In the genomic region with DNA sequence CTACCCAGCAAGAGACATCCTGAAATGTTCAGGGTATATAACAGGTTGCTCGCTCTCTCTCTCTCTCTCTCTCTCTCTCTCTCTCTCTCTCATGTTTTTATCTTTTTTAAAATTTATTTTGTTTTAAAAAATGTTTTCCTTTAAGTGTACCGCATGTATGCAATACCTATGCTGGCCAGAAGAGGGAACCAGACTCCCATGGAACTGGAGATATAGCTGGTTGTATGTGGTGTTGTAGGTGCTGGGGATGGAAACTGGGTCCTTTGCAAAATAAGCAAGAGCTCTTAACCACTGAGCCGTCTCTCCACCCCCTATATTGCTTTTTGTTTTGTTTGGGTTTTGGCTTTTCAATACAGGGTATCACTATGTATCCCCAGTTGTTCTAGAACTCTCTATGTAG, we compare ENCODE assay signal across 19 mouse cellular contexts. TPM values are rescaled to one million over a fixed set of nuclear protein-coding genes. Genes with fewer than 3 reads are reported as not detected.
A peak's percentile ranks its signal among the peaks of the same experiment; 100 is the strongest.
DNase-seq lines count a peak whose midpoint lies in the region; ATAC-seq and TF ChIP-seq lines count a peak whose summit lies in the region.
"Had no signal": no experiment of that assay in that cellular context is flagged by ENCODE, and none has a peak within 500 bp of the region (broad histone marks: within the 10 kb centered on the region; RNA-seq: fewer than 3 reads in every experiment).

No protein-coding gene starts in this region.

- TF ChIP-seq CTCF in cerebellum, adult 2 months (IDR thresholded peaks at IDR 0.05; ENCODE audit: borderline replicate concordance, insufficient read depth, low read depth, low read length): peak; percentile 13; the same call in 1 of the 2 replicates
- TF ChIP-seq CTCF in kidney, postnatal 0 days (IDR thresholded peaks at IDR 0.05; ENCODE audit: low read depth): peak; percentile 48; the same call in 1 of the 2 replicates
- 0 out of 2 replicates have a peak, but pooled peaks have one; percentile 7 for TF ChIP-seq CTCF in cortical plate, adult 2 months (IDR thresholded peaks at IDR 0.05; ENCODE audit: extremely low read depth, insufficient read depth, low read length)

- no peak overlapping the region for H3K4me2 ChIP-seq in kidney, postnatal 0 days (ENCODE audit: low read length)
- H3K4me2 ChIP-seq: embryonic facial prominence, embryonic 12.5 days; heart, embryonic 13.5 days had no signal

- ATAC-seq in kidney, postnatal 0 days (replicated peaks; ENCODE audit: low FRiP score, low read depth): no peak
- no peak for ATAC-seq in frontal cortex, adult (ENCODE audit: low TSS enrichment)
- no peak for ATAC-seq in inflammation-experienced regulatory T-cells, adult 6 months

- H3K4me1 ChIP-seq in cerebellum, adult 2 months (ENCODE audit: control insufficient read depth, insufficient read depth, low read length): 0 out of 2 replicates have a peak, but pooled peaks cover 11% of the 10 kb centered on the region
- H3K4me1 ChIP-seq in kidney, postnatal 0 days (replicated peaks; ENCODE audit: insufficient read depth, low read length): no peaks in the 10 kb centered on the region
- peaks cover 3% of the 10 kb centered on the region; the same call in 1 of the 2 replicates for H3K4me1 ChIP-seq in cortical plate, adult 2 months (ENCODE audit: control insufficient read depth, insufficient read depth, low read length)
- H3K4me1 ChIP-seq: embryonic facial prominence, embryonic 12.5 days had no signal

- WGBS in cerebellum, adult 2 months: 98% methylated on average over 3 of the region's 3 CpGs
- 95% methylated on average over 3 of the region's 3 CpGs for WGBS in kidney, postnatal 0 days

- no peak overlapping the region for H3K27ac ChIP-seq in cerebellum, adult 2 months (ENCODE audit: insufficient read depth, low read length)
- H3K27ac ChIP-seq in kidney, postnatal 0 days: no peak overlapping the region
- no peak overlapping the region for H3K27ac ChIP-seq in cortical plate, adult 2 months (ENCODE audit: insufficient read depth, low read length)
- H3K27ac ChIP-seq: embryonic facial prominence, embryonic 12.5 days; heart, embryonic 13.5 days; hindbrain, embryonic 10.5 days had no signal

- no peaks in the 10 kb centered on the region for H3K27me3 ChIP-seq in cerebellum, adult 2 months (ENCODE audit: control insufficient read depth, insufficient read depth, low read length)
- no peaks in the 10 kb centered on the region for H3K27me3 ChIP-seq in kidney, postnatal 0 days (ENCODE audit: insufficient read depth, low read length)
- H3K27me3 ChIP-seq: embryonic facial prominence, embryonic 12.5 days had no signal

- H3K9ac ChIP-seq in kidney, postnatal 0 days (ENCODE audit: low read depth, low read length): no peak overlapping the region
- H3K9ac ChIP-seq: embryonic facial prominence, embryonic 12.5 days; heart, embryonic 13.5 days had no signal

- H3K4me3 ChIP-seq in cerebellum, adult 2 months (replicated peaks; ENCODE audit: insufficient read depth, low read depth, low read length): no peak overlapping the region
- no peak overlapping the region for H3K4me3 ChIP-seq in kidney, postnatal 0 days (replicated peaks; ENCODE audit: low read depth, low read length)
- no peak overlapping the region for H3K4me3 ChIP-seq in cortical plate, adult 2 months (ENCODE audit: insufficient read depth, low read length)
- H3K4me3 ChIP-seq: embryonic facial prominence, embryonic 12.5 days; heart, embryonic 13.5 days; hindbrain, embryonic 10.5 days had no signal

- no peaks in the 10 kb centered on the region for H3K9me3 ChIP-seq in kidney, postnatal 0 days (replicated peaks; ENCODE audit: low read length)
- H3K9me3 ChIP-seq: embryonic facial prominence, embryonic 12.5 days; heart, embryonic 13.5 days had no signal

- no peak for DNase-seq in cerebellum, adult 2 months
- no peak for DNase-seq in cerebellum, adult 18-20 months
- no peak for DNase-seq in kidney, postnatal 0 days (ENCODE audit: low spot score)
- DNase-seq in kidney, postnatal 14 days: no peak
- DNase-seq in A20 (ENCODE audit: low read depth, low spot score): peak; percentile 31
- DNase-seq: adrenal gland, postnatal 25 days; cerebellum, postnatal 25 days; kidney, adult 11 months; kidney, postnatal 4 days; layer of hippocampus, postnatal 36 days; thymus, adult 2 months had no signal

- no peak for TF ChIP-seq POLR2A in cerebellum, adult 2 months (IDR thresholded peaks at IDR 0.05; ENCODE audit: borderline replicate concordance, insufficient read depth, low read length)
- TF ChIP-seq POLR2A in cortical plate, adult 2 months (IDR thresholded peaks at IDR 0.05; ENCODE audit: extremely low read depth, insufficient read depth, low read length): no peak

- no peaks in the 10 kb centered on the region for H3K36me3 ChIP-seq in kidney, postnatal 0 days (ENCODE audit: insufficient read depth, low read length)
- H3K36me3 ChIP-seq: embryonic facial prominence, embryonic 12.5 days; heart, embryonic 13.5 days; hindbrain, embryonic 10.5 days had no signal

RNA-seq across cellular contexts. Expression of gene 1500009C09Rik, which starts 0.6 kb away (rescaled TPM):
- polyA plus RNA-seq in cerebellum, adult 2 months (2012; rRNA removed): 195 and 218 TPM in 2 replicates
- not detected in 2 replicates for polyA plus RNA-seq in kidney, postnatal 0 days (2015; fragmentation: Nextera tagmentation; extraction: Ambion mirVana)
- polyA plus RNA-seq in cortical plate, adult 2 months (2012; rRNA removed): 155 TPM in 2 replicates
- polyA plus RNA-seq in inflammation-experienced regulatory T-cells, adult 6 months (2017; shearing (Covaris generic)): not detected
- polyA plus RNA-seq: embryonic facial prominence, embryonic 12.5 days; heart, embryonic 13.5 days; limb, embryonic 11.5 days; liver, embryonic 16.5 days had no signal

RNA-seq across cellular contexts. Expression of gene Cenpm, which starts 7.0 kb away (rescaled TPM):
- 3.2 and 3.6 TPM in 2 replicates for polyA plus RNA-seq in cerebellum, adult 2 months (2012; rRNA removed)
- 45.0 and 46.4 TPM in 2 replicates for polyA plus RNA-seq in kidney, postnatal 0 days (2015; fragmentation: Nextera tagmentation; extraction: Ambion mirVana)
- polyA plus RNA-seq in cortical plate, adult 2 months (2012; rRNA removed): 6.7 and 7.0 TPM in 2 replicates
- 10 to 100 TPM in 2 of 3 experiments, 1 to 10 TPM in 1; 6.0 to 56.1 (median 12.3) TPM for polyA plus RNA-seq in inflammation-experienced regulatory T-cells, adult 6 months (2017; shearing (Covaris generic))

RNA-seq across cellular contexts. Expression of gene Sept3, which starts 23.1 kb away (rescaled TPM):
- polyA plus RNA-seq in cerebellum, adult 2 months (2012; rRNA removed): 306 and 367 TPM in 2 replicates
- polyA plus RNA-seq in kidney, postnatal 0 days (2015; fragmentation: Nextera tagmentation; extraction: Ambion mirVana): 4.2 and 4.8 TPM in 2 replicates
- polyA plus RNA-seq in cortical plate, adult 2 months (2012; rRNA removed): 367 and 405 TPM in 2 replicates
- not detected for polyA plus RNA-seq in inflammation-experienced regulatory T-cells, adult 6 months (2017; shearing (Covaris generic))

RNA-seq across cellular contexts. Expression of gene Tnfrsf13c, which starts 27.4 kb away (rescaled TPM):
- 0.89 and 0.93 TPM in 2 replicates for polyA plus RNA-seq in cerebellum, adult 2 months (2012; rRNA removed)
- polyA plus RNA-seq in kidney, postnatal 0 days (2015; fragmentation: Nextera tagmentation; extraction: Ambion mirVana): 0.09 TPM in 1 of 2 replicates, not detected in the other
- polyA plus RNA-seq in cortical plate, adult 2 months (2012; rRNA removed): 0.48 and 0.76 TPM in 2 replicates
- polyA plus RNA-seq in inflammation-experienced regulatory T-cells, adult 6 months (2017; shearing (Covaris generic)): 1 to 10 TPM; 2.3 to 7.1 (median 4.8) TPM
- polyA plus RNA-seq: limb, embryonic 11.5 days had no signal

RNA-seq across cellular contexts. Expression of gene Shisa8, which starts 39.0 kb away (rescaled TPM):
- polyA plus RNA-seq in cerebellum, adult 2 months (2012; rRNA removed): 65.4 and 69.9 TPM in 2 replicates
- 0.66 and 0.96 TPM in 2 replicates for polyA plus RNA-seq in kidney, postnatal 0 days (2015; fragmentation: Nextera tagmentation; extraction: Ambion mirVana)
- polyA plus RNA-seq in cortical plate, adult 2 months (2012; rRNA removed): 5.3 and 6.7 TPM in 2 replicates
- polyA plus RNA-seq in inflammation-experienced regulatory T-cells, adult 6 months (2017; shearing (Covaris generic)): not detected

Comparison
In these comparisons a context has a peak if more than half of its experiments do, and no peak if none do; other contexts are left out.
1. RNA of gene 1500009C09Rik, which starts 0.6 kb away (polyA plus RNA-seq): 195 to 218 TPM in cerebellum, adult 2 months and 155 TPM in cortical plate, adult 2 months; not detected in kidney, postnatal 0 days and not detected in inflammation-experienced regulatory T-cells, adult 6 months; every median in the first group is over 100 times any median in the second.
2. RNA of gene Sept3, which starts 23.1 kb away (polyA plus RNA-seq): 367 to 405 TPM in cortical plate, adult 2 months and 306 to 367 TPM in cerebellum, adult 2 months; 4.2 to 4.8 TPM in kidney, postnatal 0 days and not detected in inflammation-experienced regulatory T-cells, adult 6 months; every median in the first group is over 10 times any median in the second.
3. Peak in every context shown above with its lines, with median percentiles within 50 percentile points of each other: CTCF ChIP-seq.